Mouse (Mus musculus) E14TG2a.4 (cell line): ENCODE results near the gene Klhl9.

Experiments
- CTCF ChIP-seq: conservative IDR thresholded peaks from 2 replicates; pipeline ENCODE4 v1.5.1; 2014; ENCODE audit warnings: low read length
- POU5F1 ChIP-seq: IDR thresholded peaks from 2 replicates; pipeline ENCODE4 v1.6.1; 2014; ENCODE audit warnings: low read length, borderline replicate concordance

DNA sequence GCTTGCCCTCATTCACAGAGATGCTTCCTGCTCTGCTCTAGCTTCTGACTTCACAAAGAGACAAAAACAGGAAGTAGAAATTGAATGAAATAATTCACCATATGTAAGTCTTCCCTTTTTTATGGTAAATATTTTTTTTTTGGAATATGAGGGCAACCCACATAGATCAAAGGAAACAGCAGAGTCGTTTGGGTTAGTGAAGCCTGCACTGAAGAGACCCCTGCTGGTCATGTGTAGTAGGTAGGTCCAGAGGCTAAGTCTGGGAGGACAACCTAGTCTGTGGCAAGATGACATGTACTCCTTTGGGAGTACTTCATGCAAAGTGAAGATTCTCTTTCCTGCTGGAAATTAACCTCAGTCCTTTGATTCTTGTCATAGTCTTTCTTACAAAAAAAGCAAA, 5.1 kb upstream of the Klhl9 start:
- TF ChIP-seq POU5F1 (no peak), CTCF (no peak)
